Mouse (Mus musculus) kidney, adult 2 months (tissue): ENCODE data around the gene Borcs5.

Experiments used
- CTCF ChIP-seq: fragments of 200-500 bp; conservative IDR thresholded peaks from 2 replicates; pipeline ENCODE4 v1.5.1; 2011; ENCODE audit warnings: low read depth, mild to moderate bottlenecking, control low read depth, low read length, moderate library complexity, mixed read lengths; ENCODE audit not compliant: insufficient read depth, insufficient read length
- POLR2A ChIP-seq: fragments of 200-500 bp; IDR thresholded peaks from one replicate; pipeline ENCODE4 v1.6.1; 2011; ENCODE audit warnings: low read depth, low read length, control low read depth

DNA sequence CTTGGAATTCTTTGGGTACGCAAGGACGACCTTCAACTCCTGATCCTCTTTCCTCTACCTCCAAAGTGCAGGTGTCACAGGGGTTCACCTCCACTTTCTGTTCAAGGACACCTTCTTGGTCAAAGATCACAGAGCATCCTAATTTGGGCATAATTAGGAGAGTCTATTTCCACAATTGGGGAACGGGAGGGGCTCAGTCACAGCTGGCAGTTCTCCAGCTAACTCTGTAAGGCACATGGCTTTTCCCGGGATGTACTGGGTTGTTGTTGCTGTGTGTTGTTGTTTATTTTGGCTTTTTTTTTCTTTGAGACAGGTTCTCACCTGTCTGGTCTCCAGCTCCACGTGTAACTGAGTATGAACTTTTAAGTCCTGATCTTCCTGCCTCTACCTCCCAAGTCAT is 6.6 kb upstream of the Borcs5 start:
- TF ChIP-seq CTCF = no peak
- no peak for TF ChIP-seq POLR2A
